Mouse (Mus musculus): ENCODE measurements at regions not wholly inside any gene's neighbourhood (a gene's known extent, or its start where the extent isn't known, plus 50 kb on each side); places are given as distances from the start of the nearest gene placed in this dataset.
"Not testable (repeated sequence)": the region's sequence is repeated elsewhere in the genome, so short reads cannot be mapped to it uniquely, and the experiment has no call there.

GRCm38 (mm10) chr1:83811162-83811561 is 403.2 kb upstream of the Sphkap start:
- H3K27me3 ChIP-seq (replicated peaks; ENCODE audit: control insufficient read depth, insufficient read depth, low read length); H3K36me3 ChIP-seq (ENCODE audit: control insufficient read depth, insufficient read depth, low read length); DNase-seq (ENCODE audit: low spot score); H3K4me1 ChIP-seq (replicated peaks; ENCODE audit: control insufficient read depth, insufficient read depth, low read length); H3K27ac ChIP-seq (ENCODE audit: low read depth); H3K9ac ChIP-seq (ENCODE audit: low read length); H3K4me2 ChIP-seq (ENCODE audit: low read length); H3K9me3 ChIP-seq (ENCODE audit: control insufficient read depth, low read length); H3K4me3 ChIP-seq (ENCODE audit: low read depth, low read length); ATAC-seq (replicated peaks; ENCODE audit: low FRiP score, low TSS enrichment, low read depth): not testable (repeated sequence)
- WGBS: 47% methylated on average over 5 of the region's 6 CpGs

GRCm38 (mm10) chr1:83808432-83808831 is 400.4 kb upstream of the Sphkap start:
- no peak overlapping the region for H3K27ac ChIP-seq (ENCODE audit: low read depth)
- WGBS: 88% methylated on average over 6 of the region's 6 CpGs
- H3K4me2 ChIP-seq (ENCODE audit: low read length): no peak overlapping the region
- no peak for ATAC-seq (replicated peaks; ENCODE audit: low FRiP score, low TSS enrichment, low read depth)
- no peak overlapping the region for H3K4me3 ChIP-seq (ENCODE audit: low read depth, low read length)
- no peaks in the 10 kb centered on the region for H3K36me3 ChIP-seq (ENCODE audit: control insufficient read depth, insufficient read depth, low read length)
- no peak for DNase-seq (ENCODE audit: low spot score)
- H3K27me3 ChIP-seq (replicated peaks; ENCODE audit: control insufficient read depth, insufficient read depth, low read length): no peaks in the 10 kb centered on the region
- H3K9ac ChIP-seq (ENCODE audit: low read length): no peak overlapping the region
- H3K9me3 ChIP-seq (ENCODE audit: control insufficient read depth, low read length): no peaks in the 10 kb centered on the region
- no peaks in the 10 kb centered on the region for H3K4me1 ChIP-seq (replicated peaks; ENCODE audit: control insufficient read depth, insufficient read depth, low read length)

- Histone ChIP-seq H3K27me3 (replicated peaks; ENCODE audit: control insufficient read depth, insufficient read depth, low read length) (no peaks in the 10 kb centered on the region), H3K4me3 (ENCODE audit: low read depth, low read length) (no peak overlapping the region), H3K9ac (ENCODE audit: low read length) (no peak overlapping the region), H3K27ac (ENCODE audit: low read depth) (no peak overlapping the region), H3K36me3 (ENCODE audit: control insufficient read depth, insufficient read depth, low read length) (no peaks in the 10 kb centered on the region), H3K4me1 (replicated peaks; ENCODE audit: control insufficient read depth, insufficient read depth, low read length) (no peaks in the 10 kb centered on the region), H3K4me2 (ENCODE audit: low read length) (no peak overlapping the region), H3K9me3 (ENCODE audit: control insufficient read depth, low read length) (no peaks in the 10 kb centered on the region)
- ATAC-seq (replicated peaks; ENCODE audit: low FRiP score, low TSS enrichment, low read depth): no peak
- no peak for DNase-seq (ENCODE audit: low spot score)
- WGBS: 66% methylated on average over 2 of the region's 2 CpGs
Observed at GRCm38 (mm10) chr1:83803345-83804041, 395.5 kb upstream of the Sphkap start.

GRCm38 (mm10) chr1:83801759-83802158 is 393.8 kb upstream of the Sphkap start:
- Histone ChIP-seq H3K36me3 (ENCODE audit: control insufficient read depth, insufficient read depth, low read length) (no peaks in the 10 kb centered on the region), H3K4me3 (ENCODE audit: low read depth, low read length) (no peak overlapping the region), H3K27me3 (replicated peaks; ENCODE audit: control insufficient read depth, insufficient read depth, low read length) (no peaks in the 10 kb centered on the region), H3K9ac (ENCODE audit: low read length) (no peak overlapping the region), H3K4me2 (ENCODE audit: low read length) (no peak overlapping the region), H3K27ac (ENCODE audit: low read depth) (no peak overlapping the region), H3K4me1 (replicated peaks; ENCODE audit: control insufficient read depth, insufficient read depth, low read length) (no peaks in the 10 kb centered on the region), H3K9me3 (ENCODE audit: control insufficient read depth, low read length) (no peaks in the 10 kb centered on the region)
- ATAC-seq (replicated peaks; ENCODE audit: low FRiP score, low TSS enrichment, low read depth) (no peak), DNase-seq (ENCODE audit: low spot score) (no peak)

GRCm38 (mm10) chr1:83796961-83797891 is 389.2 kb upstream of the Sphkap start:
- no peak overlapping the region for H3K9ac ChIP-seq (ENCODE audit: low read length)
- DNase-seq (ENCODE audit: low spot score): no peak
- no peaks in the 10 kb centered on the region for H3K27me3 ChIP-seq (replicated peaks; ENCODE audit: control insufficient read depth, insufficient read depth, low read length)
- no peaks in the 10 kb centered on the region for H3K4me1 ChIP-seq (replicated peaks; ENCODE audit: control insufficient read depth, insufficient read depth, low read length)
- ATAC-seq (replicated peaks; ENCODE audit: low FRiP score, low TSS enrichment, low read depth): no peak
- WGBS: 39% methylated on average over 7 of the region's 7 CpGs
- no peak overlapping the region for H3K4me2 ChIP-seq (ENCODE audit: low read length)
- H3K36me3 ChIP-seq (ENCODE audit: control insufficient read depth, insufficient read depth, low read length): no peaks in the 10 kb centered on the region
- peak overlapping the region; percentile 43; the same call in 1 of the 2 replicates for H3K27ac ChIP-seq (ENCODE audit: low read depth)
- no peaks in the 10 kb centered on the region; the same call in 1 of the 2 replicates for H3K9me3 ChIP-seq (ENCODE audit: control insufficient read depth, low read length)
- H3K4me3 ChIP-seq (ENCODE audit: low read depth, low read length): no peak overlapping the region

GRCm38 (mm10) chr1:83777151-83777550 is 369.2 kb upstream of the Sphkap start:
- Histone ChIP-seq H3K27me3 (replicated peaks; ENCODE audit: control insufficient read depth, insufficient read depth, low read length) (no peaks in the 10 kb centered on the region), H3K4me3 (ENCODE audit: low read depth, low read length) (no peak overlapping the region), H3K9me3 (ENCODE audit: control insufficient read depth, low read length) (no peaks in the 10 kb centered on the region), H3K36me3 (ENCODE audit: control insufficient read depth, insufficient read depth, low read length) (no peaks in the 10 kb centered on the region), H3K4me2 (ENCODE audit: low read length) (no peak overlapping the region), H3K27ac (ENCODE audit: low read depth) (no peak overlapping the region), H3K4me1 (replicated peaks; ENCODE audit: control insufficient read depth, insufficient read depth, low read length) (no peaks in the 10 kb centered on the region), H3K9ac (ENCODE audit: low read length) (no peak overlapping the region)
- ATAC-seq (replicated peaks; ENCODE audit: low FRiP score, low TSS enrichment, low read depth) (no peak), DNase-seq (ENCODE audit: low spot score) (no peak)
- 38% methylated on average over 1 of the region's 1 CpGs for WGBS

DNA sequence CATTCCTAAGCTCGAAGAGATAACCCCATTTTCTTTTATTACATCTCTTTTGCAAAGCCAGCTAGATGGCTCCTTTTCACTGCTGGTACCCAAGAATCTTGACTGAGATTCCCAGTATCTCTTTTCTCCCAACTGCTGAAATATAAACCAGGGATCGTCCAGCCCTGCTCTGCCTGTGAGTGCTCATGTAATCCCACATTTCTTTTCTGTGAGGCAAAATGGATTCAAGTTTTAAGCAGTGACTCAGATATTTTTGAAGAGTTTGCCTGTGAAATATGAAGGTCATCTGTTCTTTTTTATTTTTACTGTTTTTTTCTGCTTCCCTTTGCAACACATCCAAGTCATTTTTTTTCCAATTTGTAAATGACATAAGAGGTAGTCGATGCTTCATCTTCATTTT is 363.2 kb upstream of the Sphkap start:
- Histone ChIP-seq H3K27me3 (replicated peaks; ENCODE audit: control insufficient read depth, insufficient read depth, low read length) (no peaks in the 10 kb centered on the region), H3K4me1 (replicated peaks; ENCODE audit: control insufficient read depth, insufficient read depth, low read length) (no peaks in the 10 kb centered on the region), H3K9ac (ENCODE audit: low read length) (no peak overlapping the region), H3K4me2 (ENCODE audit: low read length) (no peak overlapping the region), H3K27ac (ENCODE audit: low read depth) (no peak overlapping the region), H3K4me3 (ENCODE audit: low read depth, low read length) (no peak overlapping the region), H3K9me3 (ENCODE audit: control insufficient read depth, low read length) (no peaks in the 10 kb centered on the region), H3K36me3 (ENCODE audit: control insufficient read depth, insufficient read depth, low read length) (no peaks in the 10 kb centered on the region)
- WGBS: 63% methylated on average over 3 of the region's 3 CpGs
- no peak for DNase-seq (ENCODE audit: low spot score)
- ATAC-seq (replicated peaks; ENCODE audit: low FRiP score, low TSS enrichment, low read depth): no peak

GRCm38 (mm10) chr1:83761499-83761898 is 353.5 kb upstream of the Sphkap start:
- Histone ChIP-seq H3K27ac (ENCODE audit: low read depth) (no peak overlapping the region), H3K4me1 (replicated peaks; ENCODE audit: control insufficient read depth, insufficient read depth, low read length) (no peaks in the 10 kb centered on the region), H3K9ac (ENCODE audit: low read length) (no peak overlapping the region), H3K36me3 (ENCODE audit: control insufficient read depth, insufficient read depth, low read length) (no peaks in the 10 kb centered on the region), H3K27me3 (replicated peaks; ENCODE audit: control insufficient read depth, insufficient read depth, low read length) (no peaks in the 10 kb centered on the region), H3K4me3 (ENCODE audit: low read depth, low read length) (no peak overlapping the region), H3K4me2 (ENCODE audit: low read length) (no peak overlapping the region), H3K9me3 (ENCODE audit: control insufficient read depth, low read length) (no peaks in the 10 kb centered on the region)
- ATAC-seq (replicated peaks; ENCODE audit: low FRiP score, low TSS enrichment, low read depth) (no peak), DNase-seq (ENCODE audit: low spot score) (no peak)
- WGBS: 74% methylated on average over 4 of the region's 4 CpGs

Data from intestine, embryonic 14.5 days (tissue).